Mouse (Mus musculus) layer of hippocampus, adult 8-10 months (tissue): ENCODE data around the gene Rnf227. TPM values are rescaled to one million over a fixed set of nuclear protein-coding genes. Genes with fewer than 3 reads are reported as not detected.

Experiments
- DNase-seq, 2 experiments: peaks; one replicate each; pipeline ENCODE4 v3.0.0; 2022; ENCODE audit warnings: low spot score in 2 of 2
- total RNA-seq, 4 experiments: library from RNA; stranded (reverse); gene quantifications; 2 replicates each; pipeline ENCODE4 v1.2.4; 2022

The Rnf227 gene
- total RNA-seq, 4 experiments from 2014 or later = 119 to 129 (median 121) TPM

DNA sequence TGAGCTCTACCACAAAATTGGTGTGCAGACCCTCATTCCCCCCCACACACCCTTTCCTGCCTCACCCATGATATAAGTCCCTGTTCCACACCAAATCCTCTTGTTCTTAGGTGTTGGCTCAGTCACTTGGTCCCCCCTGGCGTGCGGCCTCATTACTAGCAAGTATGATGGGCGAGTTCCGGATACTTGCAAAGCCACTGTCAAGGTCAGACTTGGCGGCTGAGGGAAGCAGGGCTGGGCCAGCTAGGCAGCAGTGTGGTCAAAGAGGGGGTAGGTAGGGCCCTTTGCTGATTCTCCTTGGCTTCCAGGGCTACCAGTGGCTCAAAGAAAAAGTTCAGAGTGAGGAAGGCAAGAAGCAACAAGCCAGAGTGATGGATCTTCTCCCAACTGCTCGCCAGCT, 9.1 kb upstream of the Rnf227 start:
- no peak for DNase-seq

DNA sequence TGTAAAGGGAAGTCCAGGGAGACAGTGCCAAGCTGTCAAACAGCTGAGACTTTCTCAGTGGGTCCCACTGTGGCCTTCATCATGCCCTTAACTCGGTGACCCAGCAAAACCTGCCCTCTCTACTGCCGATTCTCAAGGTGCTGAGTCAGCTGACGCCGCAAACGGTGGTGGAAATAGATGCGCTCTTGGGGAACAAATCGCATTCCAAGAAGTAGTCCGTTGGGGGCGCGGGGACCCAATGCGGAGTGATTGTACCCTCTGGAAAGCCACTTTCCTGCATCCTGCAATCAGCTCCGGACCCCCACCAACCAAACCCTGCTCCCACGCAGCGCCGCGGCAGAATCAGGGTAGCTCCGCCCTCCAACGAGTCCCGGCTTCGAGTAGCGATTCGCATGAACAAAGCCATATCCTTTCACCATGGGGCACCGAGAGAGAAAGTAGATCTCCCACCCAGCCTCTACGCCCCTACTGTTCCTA, 8.3 kb upstream of the Rnf227 start:
- DNase-seq = peak; percentile 71 to 83

DNA sequence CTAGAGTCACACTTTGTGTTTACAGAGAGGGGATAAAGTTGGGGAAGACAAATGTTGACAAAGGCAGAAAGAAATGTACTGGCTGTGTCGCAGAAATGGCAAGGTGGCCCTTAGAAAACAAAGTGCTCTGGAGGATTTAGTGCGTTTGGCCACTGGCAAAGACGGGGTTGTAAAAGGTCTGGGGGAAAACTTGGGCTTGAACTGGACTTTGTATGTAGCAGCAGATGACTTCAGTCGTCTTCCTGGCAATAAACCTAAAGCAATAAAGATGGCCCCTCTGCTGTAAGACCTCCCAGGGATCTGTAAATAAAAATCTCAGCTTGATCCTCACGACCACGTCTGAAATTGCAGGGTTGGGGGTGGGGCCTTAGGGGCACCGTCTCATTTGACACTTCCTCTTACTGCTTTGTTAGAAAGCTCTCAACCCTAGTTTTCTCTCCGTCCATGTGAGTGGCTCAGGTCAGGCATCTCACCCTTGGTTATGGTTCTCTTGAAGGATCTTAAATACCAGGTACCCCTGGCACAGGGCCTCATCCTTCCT, 7.5 kb upstream of the Rnf227 start:
- DNase-seq = no peak

DNA sequence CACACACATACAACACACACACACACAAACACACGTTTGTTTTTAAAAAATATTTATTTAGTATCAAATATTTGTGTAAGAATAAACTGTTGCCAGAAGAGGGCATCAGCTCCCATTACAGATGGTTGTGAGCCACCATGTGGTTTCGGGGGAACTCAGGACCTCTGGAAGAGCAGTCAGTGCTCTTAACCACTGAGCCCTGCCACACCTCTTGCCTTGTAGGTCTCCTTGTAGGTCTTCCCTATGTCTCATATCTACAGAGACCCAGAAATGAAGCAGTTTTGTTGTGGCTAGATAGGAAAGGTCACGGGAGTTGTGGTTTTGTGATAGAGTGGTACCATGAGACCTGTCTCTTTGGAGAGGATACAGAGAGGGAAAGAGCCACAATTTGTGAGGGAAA, 6.3 kb upstream of the Rnf227 start:
- DNase-seq = no peak

DNA sequence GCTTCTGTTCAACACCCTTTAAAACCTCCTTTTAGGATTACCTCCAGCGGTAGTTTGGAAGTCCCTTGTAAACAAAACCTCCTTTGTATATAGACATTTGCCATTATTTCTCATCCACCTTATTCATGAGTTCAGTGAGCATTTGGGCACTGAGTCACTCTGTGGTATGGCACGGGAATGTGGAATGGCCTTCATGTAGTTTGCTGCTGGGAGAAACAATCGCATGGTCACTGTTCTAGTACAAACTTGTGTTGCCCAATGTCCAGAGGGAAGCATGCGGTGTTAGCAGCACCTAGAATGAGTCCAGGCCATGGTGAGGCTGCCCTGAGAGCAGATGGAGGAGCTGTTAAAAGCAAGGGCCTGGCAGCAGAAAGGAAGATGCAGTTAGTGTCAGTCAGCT, 5.5 kb upstream of the Rnf227 start:
- no peak for DNase-seq

DNA sequence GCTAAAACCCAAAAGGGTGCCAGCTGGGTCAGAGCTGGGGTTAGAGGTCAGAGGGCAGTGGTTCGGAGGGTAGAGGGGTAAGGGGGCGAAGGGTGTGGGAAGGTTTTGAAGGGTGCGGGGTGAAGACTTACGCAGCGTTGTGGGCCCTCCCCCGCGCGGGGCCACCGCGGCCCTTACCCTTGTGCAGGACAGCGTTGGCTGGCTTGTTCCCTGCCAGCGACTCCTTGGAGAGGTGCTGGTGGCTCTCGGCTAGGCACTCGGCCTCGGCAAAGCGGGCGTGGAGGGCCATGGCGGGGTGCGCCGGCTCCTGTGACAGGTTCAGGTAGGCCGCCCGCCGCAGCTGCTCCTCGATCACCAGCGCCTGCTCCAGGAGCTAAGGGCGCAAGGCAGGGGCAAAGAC, 6.2 kb downstream of the Rnf227 start:
- no peak for DNase-seq

DNA sequence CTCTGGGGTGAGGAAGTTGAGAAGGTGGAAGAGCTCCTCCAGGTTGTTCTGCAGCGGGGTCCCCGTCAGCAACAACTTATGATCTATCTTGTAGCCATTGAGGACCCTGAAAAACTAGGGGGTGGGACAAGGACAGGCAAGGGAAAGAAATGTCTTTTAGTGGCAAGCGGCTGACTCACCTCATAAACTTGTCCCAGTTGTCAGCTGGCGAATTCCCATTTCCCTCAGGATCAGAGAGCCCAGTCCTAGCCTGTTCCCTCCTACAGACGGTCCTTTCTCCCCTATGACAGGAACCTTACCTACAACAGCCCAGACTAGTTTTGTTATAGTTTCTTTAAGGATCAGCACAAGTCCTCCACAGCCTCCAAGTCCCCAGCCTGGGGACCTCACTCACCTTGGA, 16.3 kb downstream of the Rnf227 start:
- no peak for DNase-seq

DNA sequence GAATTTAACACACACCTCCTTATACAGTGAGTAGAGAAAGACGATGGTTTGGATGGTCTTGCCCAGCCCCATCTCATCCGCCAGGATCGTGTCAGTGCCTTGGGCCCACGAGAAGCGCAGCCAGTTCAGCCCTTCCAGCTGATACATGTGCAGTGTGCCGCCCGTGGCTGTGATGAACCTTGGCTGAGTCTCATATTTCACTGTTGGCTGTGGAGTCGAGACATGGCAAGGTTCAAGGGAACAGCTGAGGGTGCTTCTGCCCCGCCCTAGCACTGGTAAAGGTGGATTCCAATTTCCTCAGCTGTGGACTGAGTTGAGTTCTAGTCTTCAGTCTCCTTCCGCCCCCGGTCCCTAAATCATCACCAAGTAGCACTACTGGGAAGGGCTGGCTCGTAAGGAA, 17.4 kb downstream of the Rnf227 start:
- DNase-seq = no peak

DNA sequence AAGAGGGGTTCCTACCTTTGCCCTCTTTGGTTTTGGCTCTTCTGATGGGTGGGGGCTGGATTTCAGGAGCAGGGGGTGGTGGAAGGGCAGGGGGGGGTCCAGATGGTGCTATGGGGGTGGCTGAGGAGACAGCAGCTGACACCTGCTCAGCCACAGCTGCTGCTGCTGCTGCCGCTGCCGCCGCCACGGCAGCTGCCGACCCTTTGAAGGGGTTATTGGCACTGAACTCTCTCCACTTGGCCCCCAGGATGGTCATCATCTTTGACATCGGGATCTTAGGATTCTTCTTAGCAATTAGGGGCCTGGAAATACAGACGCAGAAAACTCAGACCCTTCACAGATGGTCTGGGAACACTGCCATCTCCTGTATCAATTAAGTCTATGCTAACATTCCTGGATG, 21.8 kb downstream of the Rnf227 start:
- DNase-seq = no peak

DNA sequence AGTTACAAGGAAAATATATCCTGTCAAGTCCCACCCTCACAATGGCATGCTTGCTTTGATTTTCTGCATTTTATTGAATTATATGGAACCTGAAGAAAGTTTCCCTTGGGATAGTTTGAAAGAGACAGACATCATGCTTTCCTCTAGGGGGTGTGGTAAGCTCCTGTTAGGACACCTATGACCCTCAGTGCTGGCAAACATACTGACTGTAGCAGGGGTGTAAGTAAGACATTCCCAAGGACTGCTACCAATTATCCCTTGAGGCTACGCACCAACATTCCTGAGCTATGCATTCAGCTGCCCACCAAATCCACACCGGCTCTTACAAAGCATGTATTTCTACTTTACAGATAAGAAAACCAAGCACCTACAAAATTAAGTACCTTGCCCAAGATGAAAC, 22.2 kb downstream of the Rnf227 start:
- no peak for DNase-seq

DNA sequence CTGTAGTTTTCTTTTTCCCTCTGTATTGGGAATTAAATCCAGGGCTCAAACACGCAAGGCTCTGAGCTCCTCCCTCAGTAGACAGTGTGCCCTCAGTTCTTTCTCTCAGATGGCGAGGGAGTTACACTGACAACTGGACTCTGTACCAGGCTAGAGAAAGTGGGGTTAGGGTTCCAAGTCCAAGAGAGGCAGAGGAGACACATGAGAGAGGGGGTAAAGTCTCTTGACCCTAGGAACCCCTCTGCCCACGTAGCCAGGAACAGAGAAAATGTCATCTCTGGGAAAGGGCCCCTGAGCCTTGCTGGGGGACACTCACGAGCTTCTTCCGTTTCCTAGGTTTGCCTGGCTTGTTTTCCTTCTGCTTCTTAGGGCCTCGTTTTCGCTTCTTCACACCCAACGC, 24.1 kb downstream of the Rnf227 start:
- DNase-seq = no peak

DNA sequence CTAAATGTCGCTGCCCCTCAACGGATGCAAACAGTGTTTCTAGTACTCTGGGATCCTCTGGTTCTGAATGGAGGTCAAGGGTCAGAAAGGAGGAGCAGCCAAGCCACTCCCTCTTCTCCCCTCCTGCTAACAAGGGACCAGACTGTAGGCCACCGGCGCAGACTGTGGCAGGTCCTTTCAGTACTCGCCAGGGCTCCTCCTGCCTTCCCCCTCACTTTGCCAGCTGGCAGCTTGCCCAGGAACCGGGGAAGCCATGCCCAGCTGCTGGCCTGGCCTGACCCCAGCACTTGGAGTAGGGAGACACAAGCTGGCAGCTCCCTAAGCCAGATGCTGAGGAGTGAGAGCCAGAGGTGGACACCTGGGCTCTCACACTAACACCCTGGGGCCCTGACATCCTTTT, 24.6 kb downstream of the Rnf227 start:
- peak; percentile 88 to 95 for DNase-seq

DNA sequence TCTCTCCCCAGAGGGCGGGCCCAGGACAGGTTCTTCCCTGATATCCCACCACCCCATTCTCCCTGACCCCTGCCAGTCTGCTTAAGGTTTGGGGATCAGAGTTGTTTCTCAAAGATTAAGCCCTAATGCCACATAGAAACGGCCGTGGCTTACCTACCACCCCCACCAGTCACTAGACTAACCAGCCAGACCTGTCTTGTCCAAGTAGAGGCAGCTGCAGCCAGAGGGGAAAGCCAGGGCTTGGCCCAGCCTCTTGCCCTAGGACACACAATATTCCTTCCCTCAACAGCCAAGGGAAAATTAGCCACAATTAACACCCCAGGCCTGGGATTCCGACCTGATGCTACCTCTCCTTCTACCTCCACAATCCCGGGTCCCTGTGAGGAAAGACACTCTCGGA, 25.5 kb downstream of the Rnf227 start:
- DNase-seq = no peak

DNA sequence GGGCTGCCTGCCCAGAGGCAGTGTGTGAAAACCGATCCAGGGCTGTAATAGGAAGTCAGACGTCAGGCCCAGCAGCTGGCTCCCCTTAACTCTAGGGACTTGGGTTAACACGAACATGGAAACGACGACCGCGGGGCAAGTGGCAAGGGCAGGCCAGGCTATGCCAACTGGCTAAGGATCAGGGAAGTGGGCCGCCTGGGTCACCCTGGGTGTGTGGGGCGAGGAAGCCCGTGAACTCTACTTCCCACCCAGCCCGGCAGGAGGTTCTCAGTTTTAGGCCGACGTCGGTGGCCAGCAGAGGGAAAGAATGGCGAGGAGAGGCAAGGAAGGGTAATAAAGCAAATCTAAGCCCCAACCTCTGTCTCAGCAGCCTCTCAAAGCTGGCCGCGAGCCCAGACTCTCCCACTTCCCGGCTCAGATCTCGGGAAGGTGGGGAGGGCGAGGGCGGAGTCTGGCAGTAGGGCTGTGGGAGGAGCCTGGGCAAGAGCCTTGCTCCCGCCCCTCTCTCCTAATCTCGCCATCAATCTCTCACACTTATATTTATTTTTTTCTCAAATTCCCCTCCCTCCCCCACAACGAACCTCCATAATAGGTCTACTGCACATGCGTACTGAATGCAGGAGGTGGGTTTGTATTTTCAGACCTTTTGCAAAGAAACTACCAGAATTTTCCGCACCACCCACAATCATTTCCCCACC, 26.0 kb downstream of the Rnf227 start:
- peak; percentile 92 to 93 for DNase-seq

DNA sequence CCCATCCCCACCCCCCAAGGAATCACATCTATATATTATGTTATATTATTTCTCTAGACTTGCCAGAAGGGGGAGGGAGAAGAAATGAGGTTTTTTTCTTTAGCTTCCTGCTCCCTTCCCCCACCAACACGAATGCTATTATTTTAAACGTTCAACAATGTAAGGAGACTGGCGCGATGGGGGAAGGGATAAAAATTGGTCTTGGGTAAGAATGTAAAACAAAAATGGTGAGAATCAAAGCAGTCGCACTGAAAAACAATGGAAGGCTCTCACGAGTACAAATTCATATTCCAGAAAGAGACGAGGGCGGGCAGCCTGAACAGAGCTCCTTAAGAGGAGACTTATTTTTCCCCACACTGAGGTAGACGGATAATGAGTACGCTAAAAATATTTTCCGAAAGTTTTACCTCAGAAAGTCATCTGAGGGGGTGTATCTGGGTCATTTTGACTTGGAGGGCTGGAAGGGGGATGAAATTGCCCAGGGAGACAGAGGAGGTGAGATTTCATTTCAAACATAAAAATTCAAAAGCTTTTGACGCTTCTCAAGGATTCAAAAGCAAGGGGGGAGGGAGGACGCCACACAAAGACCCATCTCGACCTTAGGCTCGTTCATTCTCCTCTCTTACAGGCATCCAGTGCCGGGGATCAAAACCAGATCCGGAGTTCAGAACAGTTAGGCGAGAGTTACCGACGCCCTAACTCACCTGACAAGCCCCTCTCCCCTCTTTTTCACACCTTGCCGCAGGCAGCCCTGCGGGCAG, 26.8 kb downstream of the Rnf227 start:
- no peak for DNase-seq

DNA sequence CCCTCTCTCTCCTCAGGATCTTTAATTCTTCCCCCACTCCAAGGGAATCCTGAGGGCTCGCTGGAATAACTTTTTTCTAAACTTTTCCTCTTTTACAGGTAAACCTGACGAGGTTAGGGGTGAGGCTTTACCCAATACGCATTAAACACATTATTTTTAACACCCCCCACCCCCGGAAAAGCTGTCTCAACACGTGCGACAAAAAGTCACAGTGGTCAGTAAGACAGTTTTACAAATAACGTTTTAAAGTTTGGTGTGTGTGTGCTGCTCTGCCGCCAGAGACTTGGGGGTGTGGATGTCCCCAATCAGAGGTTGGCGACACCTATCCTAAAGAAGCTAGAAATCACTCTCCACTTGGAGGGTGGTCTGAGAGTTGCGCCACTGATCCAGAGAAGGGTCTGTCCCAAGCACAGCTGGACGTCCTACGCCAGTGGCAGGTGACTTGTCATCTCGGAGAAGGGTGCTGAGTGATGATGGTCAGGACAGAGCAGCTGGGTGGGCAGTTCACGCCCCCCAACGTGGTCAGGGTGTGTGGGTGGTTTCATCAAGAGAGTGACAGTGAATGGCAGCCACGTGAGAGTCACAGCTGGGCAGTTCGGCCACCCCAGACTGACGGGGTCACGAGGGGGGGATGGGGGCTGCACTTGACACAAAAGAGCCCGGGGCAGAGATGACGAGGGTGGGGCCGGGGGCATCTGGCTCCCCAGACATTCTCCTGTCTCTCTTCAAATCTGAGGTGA, 27.5 kb downstream of the Rnf227 start:
- no peak for DNase-seq

DNA sequence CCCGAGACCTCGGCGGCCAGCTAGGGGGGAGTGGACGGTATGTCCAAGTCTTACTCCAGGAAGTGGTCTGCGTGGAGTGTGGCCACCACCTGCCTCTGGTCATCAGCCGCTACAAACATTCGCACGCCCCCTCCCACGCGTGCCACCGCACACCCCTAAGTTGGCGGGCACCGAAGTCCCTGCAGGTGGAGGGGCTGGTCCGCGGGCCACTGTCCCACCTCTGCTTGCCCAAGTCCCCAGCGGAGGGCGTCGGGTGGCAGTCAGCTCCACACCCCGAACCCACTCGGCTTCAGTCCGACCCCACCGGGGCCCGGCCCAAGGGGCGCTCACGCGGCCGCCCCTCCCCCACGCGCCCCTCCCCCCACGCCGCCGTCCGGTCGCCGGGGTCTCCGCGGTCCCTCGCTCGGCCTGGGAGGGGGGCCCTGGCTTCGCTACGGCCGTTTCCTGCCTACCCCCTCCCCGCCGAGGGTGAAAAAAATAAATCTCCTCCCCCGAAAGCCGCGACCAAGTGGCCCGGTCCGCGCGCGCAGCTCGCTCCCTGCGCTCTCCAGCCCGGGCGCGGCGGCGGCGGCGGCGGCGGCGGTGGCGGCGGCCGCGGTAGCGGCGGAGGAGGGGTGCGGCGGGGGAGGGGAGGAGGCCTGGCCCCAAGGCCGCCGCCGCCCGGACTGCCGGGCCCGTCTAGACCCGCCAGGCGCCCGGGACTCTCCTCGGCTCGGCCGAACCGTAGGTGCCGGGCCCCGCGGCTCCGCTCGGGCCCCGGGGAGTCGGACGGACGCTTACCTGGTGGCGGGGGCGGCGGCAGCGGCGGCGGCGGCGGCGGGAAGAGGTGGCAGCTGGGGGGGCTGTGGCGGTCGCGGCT, 28.3 kb downstream of the Rnf227 start:
- peak in 1 of 2 experiments; percentile 41 for DNase-seq

DNA sequence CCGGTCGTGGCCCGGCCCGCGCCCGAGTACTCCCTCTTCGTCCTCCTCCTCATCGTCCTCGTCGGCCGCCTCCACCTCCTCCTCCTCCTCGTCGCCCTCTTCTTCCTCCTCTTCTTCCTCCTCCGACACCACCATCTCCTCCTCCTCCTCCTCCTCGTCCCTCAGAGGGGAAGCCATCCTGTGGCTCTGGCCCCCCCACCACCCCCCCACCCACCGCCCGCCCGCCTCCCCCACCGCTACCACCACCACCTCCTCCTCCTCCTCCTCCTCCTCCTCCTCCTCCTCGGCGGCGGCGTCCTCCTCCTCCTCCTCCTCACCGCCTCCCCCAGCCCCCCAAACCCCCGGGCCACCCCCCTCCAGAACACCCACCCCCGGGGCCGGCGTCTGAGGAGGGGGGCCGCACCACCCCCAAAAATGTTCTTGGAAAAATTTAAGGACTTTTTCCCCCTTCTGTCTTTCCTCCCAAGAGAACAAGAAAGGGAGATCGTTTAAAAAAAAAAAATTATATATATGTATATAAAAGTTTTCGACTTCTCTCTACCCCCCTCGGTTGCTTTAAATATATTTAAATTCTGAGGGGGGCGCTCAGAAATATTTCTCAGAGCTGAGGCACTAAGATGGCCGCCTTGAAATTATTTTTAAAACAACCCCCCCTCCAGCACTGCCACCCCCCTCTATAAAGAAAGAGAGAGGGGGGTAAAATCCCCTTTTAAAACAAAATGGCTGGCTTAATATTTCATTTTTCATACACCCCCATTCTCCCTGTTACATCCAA, 29.1 kb downstream of the Rnf227 start, which contains the start of gene Chd3:
Gene Chd3 (minus strand): TSS at position 192 of the 775 bp plus-strand sequence.
- no peak for DNase-seq

DNA sequence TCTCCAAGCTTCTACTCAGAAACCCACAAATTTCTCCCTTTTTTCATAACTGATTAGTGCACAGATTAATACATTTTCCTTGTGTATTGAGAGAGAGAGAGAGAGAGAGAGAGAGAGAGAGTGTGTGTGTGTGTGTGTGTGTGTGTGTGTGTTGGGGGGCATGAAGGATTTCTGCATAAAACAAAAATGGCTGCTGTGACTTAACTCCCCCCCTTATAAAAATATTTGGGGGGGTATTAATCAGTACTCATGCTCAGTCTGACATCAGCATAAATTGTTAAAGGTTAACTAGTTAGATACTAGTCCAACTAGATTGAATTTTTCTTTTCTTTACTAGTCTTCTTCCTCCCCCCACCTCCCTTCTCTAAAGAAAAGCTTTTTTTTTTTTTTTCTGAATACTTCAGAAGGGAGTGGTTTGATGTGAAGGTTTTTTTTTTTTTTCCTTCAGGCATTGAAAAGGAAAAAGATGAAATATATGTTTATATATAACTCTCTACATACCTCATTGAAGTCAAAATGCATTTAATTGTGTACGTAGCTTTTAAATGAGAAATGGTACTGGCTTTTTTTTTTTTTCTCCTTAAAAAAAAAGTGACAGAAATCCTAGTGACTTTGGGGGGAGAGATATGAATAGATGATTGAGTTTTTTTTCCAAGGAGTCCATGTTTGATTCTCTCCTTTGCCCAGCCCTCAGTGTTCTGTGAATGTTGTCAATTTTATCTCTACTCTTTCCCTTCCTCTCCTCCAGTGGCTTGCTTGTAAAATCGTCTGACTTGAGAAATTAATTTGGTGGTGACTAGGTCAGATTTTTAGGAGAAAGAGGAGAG, 29.9 kb downstream of the Rnf227 start:
- no peak for DNase-seq
